Mouse (Mus musculus): Measurements from ENCODE around the gene Anapc7.

DNA sequence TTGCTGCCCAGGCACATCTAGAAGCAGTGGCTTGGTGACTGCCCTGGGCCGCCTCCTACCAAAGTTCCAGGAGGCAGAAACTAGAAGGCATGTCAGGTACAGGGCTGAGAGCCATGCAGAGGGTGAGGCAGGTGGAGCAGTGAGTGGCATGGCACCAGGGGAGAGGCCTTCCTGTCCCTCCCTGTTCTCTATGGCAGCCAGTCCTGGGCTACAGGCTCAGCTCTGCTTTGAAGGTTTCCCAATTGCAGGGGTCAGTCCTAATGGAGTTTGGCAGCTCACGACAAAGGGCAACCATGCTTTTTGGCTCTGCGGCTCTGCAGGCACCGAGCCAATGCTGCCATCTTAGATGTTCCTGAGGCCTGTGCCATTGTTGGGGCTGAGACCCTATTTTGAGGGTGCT lies 32.9 kb downstream of the Anapc7 start:
- TF ChIP-seq CTCF (conservative IDR thresholded peaks at IDR 0.05; ENCODE audit: low read length): no peak
- no peak for TF ChIP-seq POU5F1 (IDR thresholded peaks at IDR 0.05; ENCODE audit: borderline replicate concordance, low read length)
